Mouse (Mus musculus): ENCODE data around the gene Zfyve16. TPM values are rescaled to one million over a fixed set of nuclear protein-coding genes. Genes with fewer than 3 reads are reported as not detected.
A peak's percentile ranks its signal among the peaks of the same experiment; 100 is the strongest.

Gene Zfyve16
- polyA plus RNA-seq, 1 experiment from 2014 or later = 12.5 TPM

DNA sequence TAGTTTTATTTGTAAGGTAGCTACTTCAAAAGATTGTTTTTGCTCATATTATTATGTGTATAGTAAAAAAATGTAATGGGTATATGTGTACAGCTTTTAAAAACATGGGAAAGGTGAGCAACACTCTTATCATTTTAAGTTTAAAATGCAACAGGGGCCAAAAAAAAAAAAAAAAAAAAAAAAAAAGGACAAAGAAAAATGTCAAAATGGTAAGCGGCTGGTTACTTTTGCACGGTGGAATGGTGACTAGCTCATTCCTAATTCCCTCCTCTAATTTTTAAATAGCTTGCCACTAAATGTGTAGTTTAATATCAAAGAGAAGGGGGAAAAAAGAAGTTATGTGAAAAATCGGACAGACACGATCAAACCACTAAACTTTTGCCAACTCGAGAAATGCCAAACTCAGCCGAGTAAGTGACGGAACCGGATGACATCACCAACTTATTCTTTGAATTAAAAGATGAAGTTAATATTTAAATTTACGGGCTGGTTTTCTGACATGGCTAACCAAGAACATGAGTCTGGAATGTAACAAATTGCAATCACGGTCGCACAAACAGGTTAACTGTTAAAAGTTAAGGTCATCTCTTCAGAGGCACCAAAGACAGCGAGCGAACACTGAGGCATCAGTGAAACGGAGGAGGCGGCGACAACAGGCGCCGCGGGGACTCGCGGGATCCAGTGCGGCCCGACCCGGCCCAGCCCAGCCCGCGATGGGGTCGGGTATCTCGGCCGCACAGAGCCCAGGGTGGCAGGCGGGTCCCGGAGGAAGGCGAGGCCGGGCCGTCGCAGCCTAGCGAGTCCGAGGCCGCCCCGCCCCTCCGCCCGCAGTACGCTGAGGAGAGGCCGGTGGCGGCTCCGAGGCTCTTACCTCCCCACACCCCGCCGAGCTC is 594 bp downstream of the Zfyve16 start:
- H3K4me1 ChIP-seq = peaks cover 7% of the 10 kb centered on the region
- no peak for DNase-seq (ENCODE audit: low spot score)
- H3K4me3 ChIP-seq = peak overlapping the region; percentile 77
- H3K9me3 ChIP-seq (replicated peaks) = no peaks in the 10 kb centered on the region
- peak overlapping the region; percentile 95 for H3K27ac ChIP-seq
- WGBS = 4% methylated on average over 45 of the region's 47 CpGs
- H3K27me3 ChIP-seq (ENCODE audit: low read depth, poor library complexity, severe bottlenecking) = no peaks in the 10 kb centered on the region
- H3K36me3 ChIP-seq = no peaks in the 10 kb centered on the region

DNA sequence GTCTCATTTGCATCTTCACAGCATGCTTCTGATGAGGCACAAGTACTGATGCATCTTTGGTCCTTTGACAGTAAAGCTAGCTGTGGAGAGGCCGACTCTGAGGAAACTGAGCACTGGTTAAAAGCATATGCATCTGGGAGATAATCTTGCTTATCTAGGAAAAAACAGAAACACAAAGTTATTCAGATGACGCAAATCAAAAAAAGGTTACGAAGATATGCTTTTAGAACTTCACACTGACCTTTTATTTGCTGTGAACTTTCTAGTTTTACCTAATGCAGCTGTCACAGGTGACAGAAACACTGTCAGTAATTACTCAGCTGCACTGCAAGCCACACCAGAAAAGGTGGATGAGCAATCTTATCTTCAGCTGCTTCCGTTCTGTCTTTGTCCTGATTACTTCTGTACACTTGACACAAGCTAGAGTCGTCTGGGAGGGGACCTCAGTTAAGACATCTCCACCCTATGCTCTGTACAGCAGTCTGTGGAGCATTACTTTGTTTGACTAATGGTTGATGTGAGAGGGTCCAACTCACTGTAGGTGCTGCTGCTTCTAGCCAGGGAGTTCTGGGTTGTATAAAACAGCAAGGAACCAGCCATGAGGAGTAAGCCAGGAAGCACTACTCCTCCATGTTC is 7.4 kb downstream of the Zfyve16 start:
- Histone ChIP-seq H3K4me3 (no peak overlapping the region), H3K36me3 (peaks cover 50% of the 10 kb centered on the region), H3K27me3 (ENCODE audit: low read depth, poor library complexity, severe bottlenecking) (no peaks in the 10 kb centered on the region), H3K27ac (no peak overlapping the region), H3K9me3 (replicated peaks) (no peaks in the 10 kb centered on the region), H3K4me1 (no peaks in the 10 kb centered on the region)
- WGBS = 89% methylated on average over 5 of the region's 5 CpGs
- no peak for DNase-seq (ENCODE audit: low spot score)

DNA sequence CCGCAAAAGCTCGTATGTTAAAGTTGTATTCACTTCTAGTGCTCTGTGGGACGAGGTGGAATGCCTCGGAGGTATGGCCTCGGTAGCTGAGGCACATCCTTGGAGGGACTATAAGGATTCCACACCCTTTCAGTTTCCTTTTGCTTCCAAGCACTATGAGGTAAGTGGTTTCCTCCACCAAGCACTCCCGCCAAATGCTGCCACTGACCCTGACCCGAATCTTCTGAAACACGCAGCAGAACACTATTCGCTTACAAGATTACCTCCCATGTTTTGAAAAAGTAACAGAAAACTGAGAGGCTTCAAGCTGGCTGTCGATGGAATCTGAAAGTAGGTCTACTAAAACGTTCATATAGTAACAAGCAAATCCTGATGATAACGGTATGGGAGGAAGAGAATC is 25.8 kb downstream of the Zfyve16 start:
- no peak overlapping the region for H3K4me3 ChIP-seq
- no peak for DNase-seq (ENCODE audit: low spot score)
- no peaks in the 10 kb centered on the region for H3K27me3 ChIP-seq (ENCODE audit: low read depth, poor library complexity, severe bottlenecking)
- peaks cover 6% of the 10 kb centered on the region; the same call in 1 of the 2 replicates for H3K4me1 ChIP-seq
- WGBS = 86% methylated on average over 12 of the region's 12 CpGs
- no peak overlapping the region for H3K27ac ChIP-seq
- H3K36me3 ChIP-seq = peaks cover 47% of the 10 kb centered on the region
- H3K9me3 ChIP-seq (replicated peaks) = no peaks in the 10 kb centered on the region

DNA sequence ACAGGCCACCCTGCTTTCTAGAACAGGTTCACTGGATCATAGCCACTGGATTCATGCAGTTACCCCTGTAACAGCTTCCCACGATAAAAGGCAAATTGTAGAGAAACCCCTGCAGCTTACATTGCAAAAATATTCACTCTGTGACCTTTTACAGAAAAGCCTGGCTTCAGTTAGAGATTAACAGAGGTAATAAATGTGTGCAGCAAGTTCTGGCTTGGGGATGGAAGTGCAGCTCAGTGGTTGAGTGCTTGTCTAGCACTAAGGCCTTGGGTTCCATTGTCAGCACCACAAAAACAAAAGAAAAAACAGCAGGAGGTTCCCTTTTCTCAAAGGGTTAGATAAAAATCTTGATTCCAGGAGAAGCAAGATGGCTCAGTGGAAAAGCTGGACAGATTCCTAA is 38.7 kb downstream of the Zfyve16 start:
- WGBS = 94% methylated on average over 1 of the region's 1 CpGs
- H3K27me3 ChIP-seq (ENCODE audit: low read depth, poor library complexity, severe bottlenecking) = no peaks in the 10 kb centered on the region
- H3K27ac ChIP-seq = no peak overlapping the region
- H3K4me1 ChIP-seq = no peaks in the 10 kb centered on the region
- H3K36me3 ChIP-seq = peaks cover 46% of the 10 kb centered on the region
- H3K4me3 ChIP-seq = no peak overlapping the region
- DNase-seq (ENCODE audit: low spot score) = no peak
- H3K9me3 ChIP-seq (replicated peaks) = no peaks in the 10 kb centered on the region

DNA sequence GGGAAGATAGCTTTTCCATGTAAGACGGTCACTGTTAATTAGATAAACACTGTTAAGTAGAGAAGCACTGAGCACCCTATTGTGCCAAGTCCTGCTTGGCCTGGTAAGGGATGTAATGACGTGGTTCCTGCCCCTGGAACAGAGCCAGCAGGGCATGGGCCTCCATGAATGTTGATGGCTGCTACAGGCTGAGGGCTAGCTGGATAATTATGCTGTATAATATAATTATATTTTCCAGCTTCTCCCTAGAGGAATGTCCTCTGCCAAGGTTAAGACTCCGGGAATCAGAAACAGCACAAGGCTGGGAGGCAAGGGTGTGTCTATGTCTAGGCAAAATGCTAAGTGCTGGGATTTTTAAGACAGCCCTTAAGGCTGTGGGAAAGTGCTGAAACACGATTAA is 39.9 kb downstream of the Zfyve16 start:
- 88% methylated on average over 4 of the region's 4 CpGs for WGBS
- H3K27me3 ChIP-seq (ENCODE audit: low read depth, poor library complexity, severe bottlenecking) = no peaks in the 10 kb centered on the region
- no peak overlapping the region for H3K27ac ChIP-seq
- H3K36me3 ChIP-seq = peaks cover 46% of the 10 kb centered on the region
- no peaks in the 10 kb centered on the region for H3K9me3 ChIP-seq (replicated peaks)
- no peaks in the 10 kb centered on the region for H3K4me1 ChIP-seq
- no peak overlapping the region for H3K4me3 ChIP-seq
- no peak for DNase-seq (ENCODE audit: low spot score)

DNA sequence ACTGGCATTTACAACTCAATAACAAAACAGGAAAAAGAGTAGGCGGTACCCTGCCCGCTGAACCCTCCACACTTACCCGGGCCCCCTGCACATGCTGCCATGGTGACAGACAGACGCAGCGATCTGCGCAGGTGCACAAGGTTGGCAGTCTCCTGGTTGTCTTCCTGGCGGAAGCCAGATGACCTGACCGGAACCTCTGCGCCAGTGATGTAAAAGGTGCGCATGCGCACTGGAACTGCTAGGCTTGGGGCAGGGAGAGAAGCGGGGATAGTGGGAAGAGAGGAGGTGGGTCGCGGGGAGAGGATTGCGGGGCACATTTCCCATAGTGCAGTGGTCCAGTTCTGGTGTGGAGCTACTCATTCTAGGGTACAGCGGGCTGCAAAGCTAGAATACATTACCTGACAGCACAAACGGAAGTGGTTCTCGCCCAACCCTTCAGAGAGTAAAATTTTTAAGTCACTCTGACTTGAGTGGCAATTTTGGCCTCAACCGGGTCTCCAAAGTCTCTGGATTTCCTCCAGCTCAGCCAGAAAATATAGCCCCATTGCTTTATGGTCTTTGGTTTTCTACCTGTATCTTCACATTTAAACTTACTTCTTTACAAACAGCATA is 46.7 kb downstream of the Zfyve16 start, which contains the start of gene Fam151b:
Fam151b (minus strand) TSS at position 164 of the 612 bp plus-strand sequence.
- WGBS = 7% methylated on average over 19 of the region's 19 CpGs
- Histone ChIP-seq H3K36me3 (no peaks in the 10 kb centered on the region), H3K27ac (peak within 1 kb of the TSS; percentile 80)

DNA sequence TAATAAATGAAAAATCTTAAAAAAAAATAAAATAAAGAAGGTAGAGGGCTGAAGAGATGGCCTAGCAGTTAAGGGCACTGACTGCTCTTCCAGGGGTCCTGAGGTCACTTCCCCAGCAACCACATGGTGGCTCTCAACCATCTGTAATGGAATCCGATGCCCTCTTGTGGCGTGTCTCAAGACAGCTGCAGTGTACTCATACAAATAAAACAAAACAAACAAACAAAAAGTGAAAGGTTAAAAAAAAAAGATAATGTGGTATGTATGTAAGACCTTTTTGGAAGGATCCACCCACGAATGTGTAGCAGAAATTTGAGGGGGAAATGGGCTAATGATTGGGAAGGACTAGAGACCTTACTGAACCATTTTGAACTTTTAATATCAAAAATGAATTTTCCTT is 47.3 kb downstream of the Zfyve16 start:
- Histone ChIP-seq H3K9me3 (replicated peaks) (no peaks in the 10 kb centered on the region), H3K4me1 (no peaks in the 10 kb centered on the region), H3K36me3 (no peaks in the 10 kb centered on the region), H3K27ac (peak overlapping the region; percentile 80; the same call in 1 of the 2 replicates), H3K4me3 (peak overlapping the region; percentile 52), H3K27me3 (ENCODE audit: low read depth, poor library complexity, severe bottlenecking) (no peaks in the 10 kb centered on the region)
- WGBS = 11% methylated on average over 3 of the region's 3 CpGs
- DNase-seq (ENCODE audit: low spot score) = peak; percentile 48

More for the DNA sequence above, 46.7 kb downstream of the Zfyve16 start, which contains the start of gene Fam151b:
- Histone ChIP-seq H3K4me1 (no peaks in the 10 kb centered on the region), H3K4me3 (peak within 1 kb of the TSS; percentile 52), H3K9me3 (replicated peaks) (no peaks in the 10 kb centered on the region), H3K27me3 (ENCODE audit: low read depth, poor library complexity, severe bottlenecking) (no peaks in the 10 kb centered on the region)
- peak; percentile 93 for DNase-seq (ENCODE audit: low spot score)

DNA sequence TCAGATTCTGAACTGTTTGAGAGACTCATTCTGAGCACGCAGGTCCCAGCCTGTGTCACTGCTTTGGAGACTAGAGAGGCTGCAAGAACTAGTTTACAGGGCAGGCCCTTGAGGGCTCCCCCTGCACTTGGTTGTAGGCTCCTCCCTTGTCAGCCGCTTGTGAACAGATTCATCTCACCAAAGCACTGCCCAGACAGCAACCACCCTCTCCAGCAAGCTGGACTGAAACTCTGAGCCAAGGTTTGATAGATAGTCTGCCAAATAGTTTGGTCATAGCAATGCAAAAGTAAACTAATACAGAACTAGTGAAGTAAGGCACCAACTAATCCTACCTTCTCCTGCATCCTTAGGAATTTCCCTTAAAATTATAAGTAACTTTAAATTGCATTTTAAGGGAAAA is 60.5 kb downstream of the Zfyve16 start:
- no peak for DNase-seq (ENCODE audit: low spot score)
- Histone ChIP-seq H3K9me3 (replicated peaks) (no peaks in the 10 kb centered on the region), H3K27me3 (ENCODE audit: low read depth, poor library complexity, severe bottlenecking) (no peaks in the 10 kb centered on the region), H3K27ac (no peak overlapping the region), H3K4me1 (no peaks in the 10 kb centered on the region), H3K4me3 (no peak overlapping the region), H3K36me3 (no peaks in the 10 kb centered on the region)
- WGBS = 71% methylated on average over 2 of the region's 2 CpGs

DNA sequence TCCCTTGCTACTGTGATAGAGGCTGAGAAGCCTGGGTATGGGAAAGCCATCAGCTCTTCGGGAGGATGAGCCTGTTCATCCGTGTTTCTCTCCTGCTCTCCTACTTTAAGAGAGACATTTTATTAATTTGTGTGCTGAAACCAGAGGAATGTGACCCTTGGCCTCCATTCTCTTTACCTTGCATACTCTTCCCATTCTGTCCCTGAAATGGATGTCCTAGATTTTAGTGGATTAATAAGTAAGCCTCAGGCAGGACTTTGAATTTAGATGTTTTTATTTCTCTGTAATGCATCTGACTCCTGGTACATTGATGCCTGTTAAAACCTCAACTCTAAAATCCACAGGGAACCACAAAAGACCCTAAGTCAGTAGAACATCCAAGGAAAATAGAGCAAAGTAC is 61.3 kb downstream of the Zfyve16 start:
- Histone ChIP-seq H3K27me3 (ENCODE audit: low read depth, poor library complexity, severe bottlenecking) (no peaks in the 10 kb centered on the region), H3K4me3 (no peak overlapping the region), H3K4me1 (no peaks in the 10 kb centered on the region), H3K36me3 (no peaks in the 10 kb centered on the region), H3K27ac (no peak overlapping the region), H3K9me3 (replicated peaks) (no peaks in the 10 kb centered on the region)
- no peak for DNase-seq (ENCODE audit: low spot score)
- 75% methylated on average over 2 of the region's 2 CpGs for WGBS

DNA sequence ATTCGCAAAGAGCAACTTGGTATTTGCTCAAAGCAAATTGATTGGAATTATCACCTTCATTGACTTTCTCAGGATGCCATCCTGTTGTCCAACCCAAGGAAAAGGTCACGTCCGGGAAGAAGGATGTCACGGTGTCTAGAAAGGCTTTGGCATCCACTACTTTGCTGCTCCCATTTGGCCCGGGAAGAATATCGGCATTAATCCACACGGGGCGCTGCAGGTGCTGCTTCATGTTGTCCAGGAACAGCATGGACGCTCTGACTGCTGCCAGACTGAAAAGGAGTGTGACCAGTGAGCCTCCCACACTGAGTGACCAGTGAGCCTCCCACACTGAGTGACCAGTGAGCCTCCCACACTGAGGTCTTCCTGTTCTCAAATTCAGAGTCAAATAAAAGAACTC is 62.8 kb downstream of the Zfyve16 start:
- Histone ChIP-seq H3K4me3 (no peak overlapping the region), H3K27ac (no peak overlapping the region), H3K4me1 (no peaks in the 10 kb centered on the region), H3K36me3 (no peaks in the 10 kb centered on the region), H3K9me3 (replicated peaks) (no peaks in the 10 kb centered on the region), H3K27me3 (ENCODE audit: low read depth, poor library complexity, severe bottlenecking) (no peaks in the 10 kb centered on the region)
- DNase-seq (ENCODE audit: low spot score) = no peak
- 78% methylated on average over 9 of the region's 9 CpGs for WGBS

DNA sequence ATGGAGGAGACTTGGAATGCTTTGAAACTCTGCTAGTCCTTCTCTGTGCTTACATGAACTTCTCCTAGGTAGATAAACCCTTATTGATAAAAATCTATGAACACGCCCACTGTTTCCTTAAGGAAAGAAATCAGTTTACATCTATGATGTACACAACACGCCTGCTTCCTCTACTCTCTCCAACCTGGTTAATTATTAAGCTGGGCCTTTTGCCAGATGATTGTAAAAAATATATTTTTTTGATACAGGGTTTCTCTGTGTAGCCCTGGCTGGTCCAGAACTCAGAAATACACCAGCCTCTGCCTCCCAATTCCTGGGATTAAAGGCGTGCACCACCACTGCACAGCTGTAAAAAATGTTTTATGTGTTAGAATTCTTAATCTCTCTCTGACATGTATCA is 66.0 kb downstream of the Zfyve16 start:
- Histone ChIP-seq H3K27ac (no peak overlapping the region), H3K9me3 (replicated peaks) (no peaks in the 10 kb centered on the region), H3K27me3 (ENCODE audit: low read depth, poor library complexity, severe bottlenecking) (no peaks in the 10 kb centered on the region), H3K4me3 (no peak overlapping the region), H3K4me1 (no peaks in the 10 kb centered on the region), H3K36me3 (no peaks in the 10 kb centered on the region)
- WGBS = 94% methylated on average over 3 of the region's 3 CpGs
- DNase-seq (ENCODE audit: low spot score) = no peak

DNA sequence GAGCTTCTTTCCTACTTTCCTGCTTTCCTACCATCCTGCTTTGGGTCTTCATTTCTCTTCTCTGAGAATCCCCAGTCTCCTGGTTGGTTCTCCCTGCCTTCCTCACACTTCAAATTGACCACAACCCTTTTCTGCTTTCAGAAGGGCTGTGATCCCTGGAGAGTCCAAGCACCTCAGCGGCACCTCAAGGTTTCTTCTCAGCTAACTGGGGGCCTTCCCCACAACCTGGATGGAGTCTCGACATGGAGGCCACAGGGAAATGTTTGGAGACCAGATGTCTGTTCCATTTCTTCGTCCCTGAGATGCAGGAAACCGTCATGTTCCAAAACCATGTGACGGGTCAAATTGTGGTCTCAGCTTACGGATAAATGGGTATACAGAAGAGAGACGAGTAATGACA is 83.8 kb downstream of the Zfyve16 start:
- DNase-seq (ENCODE audit: low spot score) = no peak
- H3K9me3 ChIP-seq (replicated peaks) = no peaks in the 10 kb centered on the region
- no peak overlapping the region for H3K27ac ChIP-seq
- no peaks in the 10 kb centered on the region for H3K27me3 ChIP-seq (ENCODE audit: low read depth, poor library complexity, severe bottlenecking)
- no peaks in the 10 kb centered on the region for H3K36me3 ChIP-seq
- H3K4me3 ChIP-seq = no peak overlapping the region
- H3K4me1 ChIP-seq = no peaks in the 10 kb centered on the region
- WGBS = 89% methylated on average over 7 of the region's 7 CpGs

DNA sequence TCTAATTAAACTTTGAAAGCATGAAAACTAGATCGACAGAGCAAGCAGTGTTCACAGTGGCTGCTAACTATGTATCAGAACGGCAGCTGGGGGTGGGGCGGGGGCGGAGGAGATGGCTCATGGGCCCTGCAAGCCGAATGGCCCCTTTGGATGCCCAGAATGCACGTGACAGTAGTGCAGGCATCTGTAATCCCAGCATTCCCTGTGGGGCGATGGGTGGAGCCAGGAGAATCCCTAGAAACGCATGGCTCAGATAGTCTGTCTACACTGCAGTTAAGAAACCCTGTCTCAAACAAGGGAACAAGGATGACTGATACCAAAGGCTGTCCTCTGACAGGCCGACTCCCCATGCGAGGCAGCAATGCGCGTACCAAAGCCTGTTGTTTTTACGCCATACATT is 90.4 kb downstream of the Zfyve16 start:
- Histone ChIP-seq H3K4me1 (no peaks in the 10 kb centered on the region), H3K4me3 (no peak overlapping the region), H3K27ac (no peak overlapping the region), H3K27me3 (ENCODE audit: low read depth, poor library complexity, severe bottlenecking) (no peaks in the 10 kb centered on the region), H3K36me3 (no peaks in the 10 kb centered on the region), H3K9me3 (replicated peaks) (no peaks in the 10 kb centered on the region)
- WGBS = 76% methylated on average over 13 of the region's 13 CpGs
- no peak for DNase-seq (ENCODE audit: low spot score)

All from limb, embryonic 10.5 days (tissue).